Mouse (Mus musculus) C2C12 (cell line): ENCODE results near the gene Hoxa4.

Experiments used
- CEBPB ChIP-seq: IDR thresholded peaks from one replicate; pipeline ENCODE4 v1.6.1; 2011; ENCODE audit warnings: low read depth, mild to moderate bottlenecking, control low read depth, moderate library complexity
- CTCF ChIP-seq: IDR thresholded peaks from one replicate; pipeline ENCODE4 v1.5.1; 2011; ENCODE audit not compliant: control insufficient read depth, insufficient read depth, insufficient read length
- MAX ChIP-seq: IDR thresholded peaks from one replicate; pipeline ENCODE4 v1.6.1; 2011; ENCODE audit warnings: mild to moderate bottlenecking, control low read depth
- MYOD1 ChIP-seq: IDR thresholded peaks from one replicate; pipeline ENCODE4 v1.6.1; 2011; ENCODE audit warnings: low read depth; ENCODE audit not compliant: control insufficient read depth, insufficient read length
- MYOG ChIP-seq: IDR thresholded peaks from one replicate; pipeline ENCODE4 v1.6.1; 2011; ENCODE audit not compliant: control insufficient read depth, insufficient read length; ENCODE audit errors: extremely low read depth
- USF1 ChIP-seq: IDR thresholded peaks from one replicate; pipeline ENCODE4 v1.6.1; 2011; ENCODE audit warnings: low read depth, mild to moderate bottlenecking, control low read depth, moderate library complexity

GRCm38 (mm10) chr6:52196811-52197210 is 5.3 kb upstream of the Hoxa4 start:
- no peak for TF ChIP-seq CTCF
- TF ChIP-seq MAX: no peak
- no peak for TF ChIP-seq MYOD1
- no peak for TF ChIP-seq MYOG
- TF ChIP-seq USF1: no peak
- TF ChIP-seq CEBPB: no peak
